Mouse (Mus musculus) megakaryocyte-erythroid progenitor cell, adult 5-6 weeks (primary cell): ENCODE results near the gene 5830473C10Rik. TPM values are rescaled to one million over a fixed set of nuclear protein-coding genes. Genes with fewer than 3 reads are reported as not detected.

Experiments
- ATAC-seq: replicated peaks from 2 replicates; pipeline ENCODE4 v1.8.0; 2016; ENCODE audit warnings: mild to moderate bottlenecking, inconsistent platforms; ENCODE audit not compliant: severe bottlenecking, poor library complexity, low FRiP score, low TSS enrichment
- total RNA-seq, 2 experiments: library from RNA; stranded (forward) in 1 of 2; stranded (reverse) in 1 of 2; fragments of 200-1000, 215-1000 nt in 1 of 2; fragments of >200 nt in 1 of 2; fragmentation: Nextera tagmentation in 1 of 2; gene quantifications; 2 replicates each; pipeline ENCODE4 v1.2.3; 2014 to 2017

Gene 5830473C10Rik
- total RNA-seq (2014; fragmentation: Nextera tagmentation) = not detected in 2 replicates
- not detected in 2 replicates for total RNA-seq (2017)

DNA sequence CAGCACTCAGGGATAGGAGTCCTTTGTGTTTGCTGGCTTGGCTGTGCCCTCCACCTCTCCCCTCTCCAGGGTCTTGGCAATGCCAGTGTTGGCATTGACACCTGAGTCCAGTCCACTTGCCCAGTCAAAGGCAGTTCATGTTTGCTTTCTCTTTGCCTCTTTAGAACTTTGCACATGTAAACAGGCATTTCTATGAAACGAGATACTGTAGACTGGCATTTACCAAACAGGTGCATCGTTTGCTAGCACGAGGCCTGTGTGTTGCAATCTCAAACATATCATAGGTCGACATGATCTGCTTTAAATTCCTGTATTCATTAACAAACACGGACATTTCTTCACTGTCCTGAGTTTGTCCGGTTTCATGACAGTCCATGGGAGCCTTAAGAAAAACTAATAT lies at the start of gene 5830473C10Rik:
Gene 5830473C10Rik (plus strand): TSS at position 365 of the 400 bp plus-strand sequence.
- ATAC-seq = no peak

DNA sequence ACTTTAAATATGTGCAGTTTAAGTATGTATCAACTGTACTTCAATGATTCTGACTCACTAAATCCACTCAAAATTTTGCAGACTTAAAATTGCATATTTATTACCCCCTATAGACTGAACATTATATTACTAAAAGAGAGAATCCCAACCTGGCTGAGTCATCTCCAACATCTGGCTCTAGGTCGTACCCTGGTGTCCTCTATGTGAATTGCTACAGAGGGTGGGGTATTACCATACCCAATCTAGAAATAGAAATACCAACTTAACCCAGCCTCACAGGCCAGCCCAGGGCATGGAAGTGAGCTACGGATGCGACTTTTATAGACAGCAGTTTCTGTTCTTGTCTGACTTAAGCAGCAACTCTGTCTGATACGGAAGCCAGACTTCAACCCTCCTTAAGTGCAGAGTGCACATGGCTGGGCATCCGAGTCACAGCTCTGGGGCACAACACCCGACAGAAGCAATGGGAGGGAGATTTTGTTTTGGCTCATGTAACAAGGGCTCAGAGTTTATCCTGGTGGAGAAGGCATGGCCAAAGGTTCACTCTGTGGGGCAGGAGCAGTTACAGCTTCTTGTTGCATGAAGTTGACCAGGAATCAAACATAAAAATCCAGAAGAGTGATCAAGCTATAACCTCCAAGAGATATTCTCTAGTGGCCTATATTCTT lies 48.5 kb upstream of the 5830473C10Rik start:
- 0 out of 2 replicates have a peak, but pooled peaks have one; percentile 41 for ATAC-seq

GRCm38 (mm10) chr5:90515561-90515960 lies 45.3 kb upstream of the 5830473C10Rik start:
- no peak for ATAC-seq

GRCm38 (mm10) chr5:90518356-90519100 lies 42.4 kb upstream of the 5830473C10Rik start, which contains the start of gene Afm:
Gene Afm, plus strand, starts transcription at chr5:90518932.
- ATAC-seq = no peak

GRCm38 (mm10) chr5:90551191-90551590 lies 9.7 kb upstream of the 5830473C10Rik start:
- ATAC-seq = no peak

DNA sequence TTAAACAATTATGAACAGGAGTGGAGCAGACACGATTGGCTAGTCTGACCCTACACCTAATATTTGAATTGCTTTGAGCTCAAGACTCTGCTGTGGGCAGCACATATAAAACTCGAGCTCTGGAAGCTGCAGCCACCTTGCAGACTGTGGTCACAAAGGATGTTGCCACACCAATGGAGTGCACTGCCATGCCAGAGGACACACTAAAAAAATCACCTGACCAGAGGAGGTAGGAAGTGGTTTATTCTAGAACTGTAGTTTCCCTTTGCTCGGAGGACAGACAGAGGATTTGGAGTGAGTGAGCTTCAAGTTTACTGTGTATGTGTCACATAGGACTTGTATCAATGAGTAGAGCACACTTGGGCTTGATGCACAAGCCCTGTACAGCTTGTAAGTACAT lies 4.9 kb upstream of the 5830473C10Rik start:
- ATAC-seq = no peak

DNA sequence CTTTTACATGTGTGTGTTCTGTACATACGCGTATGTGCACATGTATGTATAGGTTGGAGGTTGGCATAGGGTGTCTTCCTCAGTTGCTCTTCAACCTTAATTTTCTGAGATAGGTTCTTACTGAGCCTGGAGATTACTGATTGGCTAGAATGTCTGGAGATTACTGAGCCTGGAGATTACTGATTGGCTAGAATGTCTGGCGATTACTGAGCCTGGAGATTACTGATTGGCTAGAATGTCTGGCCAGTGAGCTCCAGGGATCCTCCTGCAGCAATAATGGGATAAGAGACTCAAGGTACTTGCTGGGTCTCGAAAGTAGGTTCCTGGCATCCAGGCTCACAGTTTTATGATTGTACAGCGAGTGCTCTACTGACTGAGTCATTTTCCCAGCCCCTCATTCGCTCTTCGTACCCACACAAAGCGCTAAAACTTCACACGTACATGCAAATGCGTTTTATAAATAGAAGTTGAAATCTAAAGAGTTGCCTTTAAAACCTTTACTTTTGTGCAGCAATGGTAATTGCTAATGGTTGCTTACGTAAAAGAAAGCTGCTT lies 891 bp downstream of the 5830473C10Rik start:
- ATAC-seq = no peak

GRCm38 (mm10) chr5:90562880-90563279 lies 2.0 kb downstream of the 5830473C10Rik start:
- ATAC-seq = no peak

- ATAC-seq = no peak
These were observed 3.3 kb downstream of the 5830473C10Rik start for GRCm38 (mm10) chr5:90564161-90564560.

DNA sequence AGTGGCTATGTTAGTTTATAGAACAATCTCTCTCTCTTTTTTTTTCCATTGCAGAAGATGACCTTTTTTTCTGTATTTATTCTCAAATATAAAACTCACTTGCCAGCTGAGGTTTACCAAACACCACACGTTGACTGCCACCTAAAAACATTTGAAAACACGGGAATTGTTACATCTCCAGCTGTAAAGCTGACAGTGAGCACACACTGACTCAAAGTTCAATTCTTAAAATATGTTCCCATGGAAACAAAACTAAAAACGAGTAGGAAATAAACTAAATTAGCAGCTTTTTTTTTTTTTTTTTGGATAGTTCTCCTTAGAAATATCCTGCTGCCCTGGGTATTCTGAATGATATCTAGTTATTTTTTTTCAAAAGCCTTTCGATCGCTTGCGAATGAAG lies 4.3 kb downstream of the 5830473C10Rik start:
- no peak for ATAC-seq

- ATAC-seq = no peak
These were observed 6.9 kb downstream of the 5830473C10Rik start for GRCm38 (mm10) chr5:90567788-90568187.

- ATAC-seq = no peak
These were observed 7.4 kb downstream of the 5830473C10Rik start for GRCm38 (mm10) chr5:90568338-90568737.

GRCm38 (mm10) chr5:90571216-90571615 lies 10.3 kb downstream of the 5830473C10Rik start:
- no peak for ATAC-seq

- ATAC-seq = no peak
These were observed 16.8 kb downstream of the 5830473C10Rik start for GRCm38 (mm10) chr5:90577751-90578150.

DNA sequence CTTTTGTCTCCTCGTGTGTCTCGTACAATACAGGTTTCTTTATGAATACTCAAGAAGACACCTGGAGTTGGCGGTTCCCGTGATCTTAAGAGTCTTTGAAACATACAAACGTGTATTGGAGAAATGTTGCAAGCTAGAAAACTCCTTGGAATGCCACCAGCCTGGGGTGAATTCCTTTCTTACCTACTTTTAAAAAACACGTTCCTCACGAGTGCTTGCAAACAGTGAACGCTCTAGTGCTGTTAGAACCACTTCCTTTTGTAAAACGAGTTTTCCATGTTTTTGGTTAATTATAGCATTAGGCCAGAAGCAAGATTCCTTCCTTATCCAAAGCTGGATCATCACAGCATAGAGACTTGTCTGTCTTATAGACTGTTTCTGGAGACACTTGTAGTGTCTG lies 18.6 kb downstream of the 5830473C10Rik start:
- no peak for ATAC-seq

DNA sequence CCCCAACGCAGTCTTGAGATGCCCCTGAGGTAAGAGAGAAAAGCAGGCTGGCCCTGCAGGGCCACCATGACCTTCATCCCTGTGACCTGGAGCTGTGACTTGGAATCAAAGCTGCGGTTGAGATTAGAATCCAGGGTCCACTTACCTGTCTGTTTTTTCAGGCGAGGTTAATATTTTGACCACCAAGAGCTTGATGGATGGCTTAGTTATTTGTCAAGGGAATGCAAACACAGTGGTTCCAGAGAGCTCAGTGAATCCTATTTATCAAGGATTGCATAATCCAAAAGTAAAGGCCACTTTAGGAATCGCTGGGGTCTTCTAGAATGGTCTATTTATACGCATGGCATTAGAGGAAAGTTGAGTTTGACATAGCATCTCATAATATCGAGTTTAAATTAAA lies 21.3 kb downstream of the 5830473C10Rik start:
- no peak for ATAC-seq

DNA sequence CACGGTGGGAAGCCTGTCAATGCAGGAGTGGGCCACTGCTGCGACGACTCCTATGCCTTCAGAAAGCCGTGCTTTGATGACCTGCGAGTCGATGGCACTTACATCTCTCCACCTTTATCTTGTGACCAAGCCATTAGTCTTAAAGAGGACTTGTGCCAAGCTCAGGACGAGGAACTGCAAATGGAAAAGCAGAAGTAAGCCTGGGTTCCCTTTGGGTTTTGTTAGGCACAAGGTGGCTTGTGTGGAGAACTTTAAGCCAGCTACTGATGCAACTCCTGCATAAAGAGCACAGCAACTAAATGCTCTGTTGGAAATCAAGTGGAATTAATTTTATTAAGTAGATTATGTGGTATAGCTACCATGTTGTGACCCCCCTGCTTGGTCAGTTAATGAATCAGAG lies 23.9 kb downstream of the 5830473C10Rik start:
- ATAC-seq = no peak

GRCm38 (mm10) chr5:90586511-90586910 lies 25.6 kb downstream of the 5830473C10Rik start:
- ATAC-seq = peak; percentile 69

GRCm38 (mm10) chr5:90588104-90588503 lies 27.2 kb downstream of the 5830473C10Rik start:
- no peak for ATAC-seq
